Mouse (Mus musculus): ENCODE results near the gene Tanc1.

The Tanc1 gene

GRCm38 (mm10) chr2:59791596-59791995 lies 179.8 kb downstream of the Tanc1 start:
- DNase-seq (ENCODE audit: low read depth, low spot score): no peak

DNA sequence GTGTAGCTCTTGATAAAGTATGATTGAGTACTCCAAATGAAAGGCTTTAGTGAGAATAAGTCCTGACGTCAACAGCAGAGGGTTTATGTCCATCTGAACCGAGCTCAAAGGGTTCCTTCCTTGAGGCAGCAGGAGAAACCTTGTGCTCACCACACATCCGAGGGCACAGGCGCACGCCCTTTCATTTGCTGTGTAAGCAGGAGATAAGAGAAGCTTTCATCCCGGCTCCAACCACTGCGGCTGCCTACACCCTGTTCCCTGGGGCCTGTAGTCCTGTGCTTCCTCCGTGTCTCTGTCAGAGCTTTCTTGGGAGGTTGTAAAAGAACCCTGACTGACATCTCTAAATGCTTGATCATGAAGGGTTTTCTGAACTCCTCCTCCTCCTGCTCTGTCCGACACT lies 181.5 kb downstream of the Tanc1 start:
- no peak for DNase-seq (ENCODE audit: low read depth, low spot score)

DNA sequence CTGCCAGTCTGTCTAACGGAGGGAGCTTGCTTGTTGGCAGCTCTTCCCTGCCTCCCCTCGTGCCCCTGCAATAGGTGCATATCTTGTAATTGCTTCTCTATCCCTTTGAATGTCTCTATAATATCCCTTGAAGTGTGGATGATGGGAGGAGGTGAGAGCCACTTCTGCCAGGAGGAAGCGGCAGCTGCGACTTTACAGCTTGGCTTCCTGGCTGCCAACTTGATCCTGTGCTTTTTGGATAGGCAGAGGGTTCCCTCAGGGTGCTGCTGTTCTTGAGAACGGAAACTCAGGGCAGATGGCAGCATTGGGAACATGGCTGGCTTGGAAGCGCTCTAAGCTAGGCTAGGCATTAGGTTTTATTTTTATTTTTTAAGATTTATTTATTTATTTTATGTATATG lies 183.0 kb downstream of the Tanc1 start:
- no peak for DNase-seq (ENCODE audit: low read depth, low spot score)

DNA sequence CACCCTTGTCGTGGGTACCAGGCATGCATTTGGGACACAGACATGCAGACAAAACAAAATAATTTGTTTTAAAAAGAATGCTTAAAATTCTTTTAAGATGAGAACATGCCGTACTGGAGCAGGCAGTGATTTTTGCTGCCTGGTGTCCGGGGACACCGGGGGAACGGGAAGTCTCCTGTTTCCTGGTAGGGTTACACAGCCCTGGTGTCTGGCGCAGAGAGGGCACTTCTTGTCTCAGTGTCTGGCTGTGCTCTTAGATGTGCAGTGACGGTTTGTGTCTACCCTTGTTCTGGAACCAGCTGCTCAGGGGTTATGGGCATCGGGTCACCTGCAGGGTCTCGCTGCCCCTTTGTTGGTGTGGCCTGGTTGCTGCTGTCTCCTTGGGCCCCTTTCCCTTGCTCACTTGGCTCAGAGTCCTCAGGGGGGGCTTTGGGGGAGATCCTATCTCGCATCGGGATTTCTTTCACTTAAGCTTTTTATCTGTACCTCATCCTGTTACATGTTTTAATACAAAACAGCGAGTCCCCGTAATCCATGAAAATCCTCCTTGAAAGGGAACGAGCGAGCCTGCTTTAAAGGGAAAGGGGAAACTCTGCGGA lies 187.2 kb downstream of the Tanc1 start:
- no peak for DNase-seq (ENCODE audit: low read depth, low spot score)

GRCm38 (mm10) chr2:59799572-59799971 lies 187.7 kb downstream of the Tanc1 start:
- DNase-seq (ENCODE audit: low read depth, low spot score): no peak

DNA sequence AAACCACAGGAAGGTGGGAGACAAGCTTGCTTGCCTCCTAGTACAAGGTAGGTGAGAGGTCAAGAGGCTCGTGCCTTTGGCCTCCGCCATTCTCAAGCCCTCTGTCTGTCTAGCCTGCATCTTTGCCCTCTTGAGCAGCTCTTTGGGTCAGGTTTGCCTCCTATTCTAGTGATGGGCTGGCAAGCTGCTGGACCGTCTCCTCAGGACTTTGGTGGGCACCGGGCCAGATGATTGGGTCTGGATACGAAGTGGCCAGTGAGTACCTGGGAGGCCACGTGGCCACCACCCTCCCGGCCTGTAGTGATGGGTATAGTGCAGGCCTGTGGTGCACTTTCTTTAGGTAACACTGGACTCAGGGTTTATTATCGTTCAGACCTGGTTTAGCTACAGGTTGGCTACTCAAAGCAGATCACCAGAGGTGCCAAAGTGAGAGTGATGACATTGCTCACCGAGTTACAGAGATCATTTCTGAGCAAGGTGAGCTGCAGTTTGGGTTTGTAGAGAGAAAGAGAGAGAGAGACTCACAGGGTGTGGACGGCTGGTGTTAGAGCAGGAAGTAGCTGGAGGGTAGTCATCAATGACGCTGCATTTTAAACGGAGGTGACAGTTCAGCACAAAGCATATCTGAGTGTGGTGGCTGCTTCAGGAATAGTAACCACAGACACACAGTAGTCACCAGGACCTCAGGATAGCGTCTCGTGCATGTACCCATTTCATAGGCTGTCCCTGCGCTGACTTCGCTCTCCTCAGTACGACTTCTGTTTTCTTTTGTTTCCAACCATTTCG lies 188.8 kb downstream of the Tanc1 start:
- no peak for DNase-seq (ENCODE audit: low read depth, low spot score)

DNA sequence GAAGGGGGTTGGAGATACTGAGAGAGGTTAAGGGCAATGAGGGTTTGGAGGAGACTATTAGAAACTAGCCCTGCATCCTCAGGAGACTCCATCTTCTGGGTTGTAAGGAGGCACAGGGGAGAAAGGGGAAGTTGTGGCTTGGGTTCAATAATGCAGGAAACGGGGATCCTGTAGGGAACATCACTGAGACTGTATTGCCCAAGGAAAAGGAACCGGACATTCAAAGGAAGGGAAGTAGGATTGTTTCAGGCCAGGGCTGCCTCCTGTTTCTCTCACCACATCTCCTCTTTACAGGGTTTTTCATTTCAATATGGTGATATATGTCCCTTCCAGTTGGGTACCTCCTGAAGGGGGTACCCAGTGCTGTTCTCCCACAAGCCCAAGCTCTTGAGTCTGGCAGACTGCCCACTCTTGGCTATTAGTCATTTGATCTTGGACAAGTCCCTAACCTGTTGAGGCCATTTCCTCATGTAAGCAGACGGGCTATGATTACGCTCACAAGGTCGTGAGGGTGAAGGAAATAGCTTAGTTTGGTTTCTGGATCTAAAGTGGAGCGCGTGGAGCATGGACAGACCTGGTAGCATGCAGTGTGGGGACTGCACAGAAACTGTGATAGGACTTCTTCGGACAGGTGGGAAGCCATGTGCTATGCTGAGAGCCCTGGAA lies 191.0 kb downstream of the Tanc1 start:
- no peak for DNase-seq (ENCODE audit: low read depth, low spot score)

GRCm38 (mm10) chr2:59805595-59805994 lies 193.8 kb downstream of the Tanc1 start:
- no peak for DNase-seq (ENCODE audit: low read depth, low spot score)

DNA sequence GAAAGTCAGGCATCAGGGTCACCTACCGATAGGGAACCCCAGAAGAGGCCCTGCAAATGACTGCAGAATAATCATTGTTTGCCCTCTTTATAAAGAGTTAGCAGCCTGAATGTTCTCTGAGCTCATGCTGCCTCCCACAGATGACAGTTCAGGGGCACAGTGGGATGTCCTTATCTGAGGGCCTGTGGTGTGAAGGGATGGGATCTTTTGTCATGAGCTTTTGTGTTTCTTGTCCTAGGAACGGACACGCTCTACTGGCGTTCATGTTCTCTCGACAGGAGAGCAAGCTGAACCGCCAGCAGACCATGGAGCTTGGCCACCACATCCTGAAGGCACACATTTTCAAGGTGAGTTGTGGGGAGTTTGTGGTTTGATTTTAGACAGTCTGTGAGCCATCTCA lies 194.2 kb downstream of the Tanc1 start:
- no peak for DNase-seq (ENCODE audit: low read depth, low spot score)

GRCm38 (mm10) chr2:59808608-59809007 lies 196.8 kb downstream of the Tanc1 start:
- DNase-seq (ENCODE audit: low read depth, low spot score): no peak

- no peak for DNase-seq (ENCODE audit: low read depth, low spot score)
Observed at GRCm38 (mm10) chr2:59810039-59810438, 198.2 kb downstream of the Tanc1 start.

DNA sequence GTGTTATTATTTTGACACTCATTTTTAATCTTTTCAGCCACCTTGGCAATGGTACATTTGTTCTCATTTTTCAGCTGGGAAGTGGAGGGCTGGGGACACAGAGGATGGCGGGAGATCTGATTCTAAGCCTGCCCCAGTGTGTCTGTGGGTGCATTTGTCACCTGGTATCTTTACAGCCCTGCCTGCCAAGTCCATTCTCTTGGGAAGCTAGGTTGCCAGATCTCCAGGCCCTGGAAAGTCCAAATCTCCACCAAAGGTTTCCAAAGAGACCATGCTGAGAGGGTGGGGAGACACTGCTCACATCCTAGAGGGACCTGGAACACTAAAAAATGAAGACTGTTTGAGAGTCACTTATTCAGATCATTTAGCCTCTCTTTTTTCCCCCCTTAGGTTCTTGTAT lies 199.4 kb downstream of the Tanc1 start:
- no peak for DNase-seq (ENCODE audit: low read depth, low spot score)

DNA sequence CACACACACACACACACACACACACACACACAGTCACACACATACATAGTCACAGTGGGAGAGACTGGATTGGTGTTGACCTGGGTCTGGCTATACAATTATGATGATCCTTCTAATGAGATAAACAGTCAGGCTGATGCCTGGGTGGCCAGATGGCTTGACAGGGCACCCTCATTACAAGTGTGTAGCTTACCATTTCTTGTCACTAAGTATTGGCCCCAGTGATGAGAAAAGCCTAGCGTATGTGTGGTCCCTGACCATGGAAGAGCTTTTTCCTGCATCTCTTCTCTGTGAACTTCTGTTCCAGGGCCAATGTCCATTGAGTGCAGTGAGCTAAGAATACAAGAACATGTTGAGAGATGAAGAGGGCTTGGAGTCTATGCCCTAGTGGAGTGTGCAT lies 200.8 kb downstream of the Tanc1 start:
- DNase-seq (ENCODE audit: low read depth, low spot score): no peak

DNA sequence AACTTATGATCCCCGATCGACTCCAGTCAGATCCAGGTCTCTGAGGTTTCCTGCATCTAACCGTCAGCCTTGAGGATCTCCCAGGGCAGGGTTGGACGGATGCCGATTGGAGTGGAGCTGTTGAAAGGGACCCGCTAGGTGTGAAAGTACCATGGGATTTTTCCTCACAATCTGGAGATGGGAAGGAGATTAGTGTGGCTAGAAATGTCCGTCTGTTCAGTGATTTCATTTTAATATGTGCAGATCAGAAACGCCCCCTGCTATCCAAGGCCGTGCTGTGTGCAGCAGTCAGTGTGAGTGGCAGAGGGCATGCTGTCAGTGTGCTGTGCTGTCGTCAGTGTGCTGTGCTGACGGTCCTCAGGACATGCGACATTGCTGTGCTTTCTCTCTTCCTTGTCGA lies 201.6 kb downstream of the Tanc1 start:
- no peak for DNase-seq (ENCODE audit: low read depth, low spot score)

DNA sequence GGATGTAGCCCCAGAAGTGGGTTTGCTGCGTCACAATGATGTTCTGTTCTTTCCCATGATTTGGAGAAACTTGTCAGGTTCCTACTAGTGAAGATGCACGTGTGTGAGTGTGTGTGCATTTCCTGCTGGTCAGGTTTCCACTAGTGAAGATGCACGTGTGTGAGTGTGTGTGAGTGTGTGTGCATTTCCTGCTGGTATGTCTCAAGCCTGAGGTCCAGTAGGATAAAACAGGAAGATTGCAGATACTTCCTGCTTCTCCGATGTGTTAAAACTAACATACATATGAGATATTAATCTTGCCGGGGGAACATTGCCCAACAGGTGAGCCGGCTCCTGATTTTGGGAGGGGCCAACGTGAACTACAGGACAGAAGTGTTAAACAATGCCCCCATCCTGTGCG lies 203.2 kb downstream of the Tanc1 start:
- DNase-seq (ENCODE audit: low read depth, low spot score): no peak

DNA sequence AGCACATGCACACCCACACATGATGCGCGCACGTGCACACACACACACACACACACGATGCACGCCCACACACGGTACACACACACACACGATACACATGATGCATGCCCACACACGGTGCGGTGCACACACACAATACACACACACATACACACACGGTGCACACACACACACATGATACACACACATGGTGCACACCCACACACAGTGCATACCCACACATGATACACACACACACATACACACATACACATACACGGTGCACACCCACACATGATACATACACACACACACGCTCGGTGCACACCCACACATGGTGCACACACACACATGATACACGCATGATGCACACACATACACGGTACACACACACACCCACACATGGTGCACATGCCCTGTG lies 206.8 kb downstream of the Tanc1 start:
- no peak for DNase-seq (ENCODE audit: low read depth, low spot score)

DNA sequence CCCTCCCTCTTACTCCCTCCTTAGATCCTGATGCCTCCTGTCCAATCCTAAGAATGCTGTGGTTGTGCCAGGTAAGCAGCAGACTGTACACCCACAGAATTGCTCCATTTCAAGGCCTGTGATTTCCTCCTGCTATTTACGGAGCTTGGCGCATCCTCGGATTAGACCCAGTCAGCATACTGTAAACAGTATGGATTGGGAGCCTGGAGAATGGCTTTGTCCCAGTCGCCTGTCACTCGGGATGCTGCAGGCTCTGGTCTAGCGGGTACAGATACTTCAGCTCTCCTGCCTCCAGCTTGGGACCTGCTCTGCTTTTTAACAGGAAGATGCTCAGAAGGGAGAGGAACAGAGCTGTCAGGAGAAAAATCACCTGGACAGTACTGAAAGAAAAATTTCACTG lies 207.6 kb downstream of the Tanc1 start:
- no peak for DNase-seq (ENCODE audit: low read depth, low spot score)

- no peak for DNase-seq (ENCODE audit: low read depth, low spot score)
Observed at GRCm38 (mm10) chr2:59820088-59820487, 208.2 kb downstream of the Tanc1 start.

DNA sequence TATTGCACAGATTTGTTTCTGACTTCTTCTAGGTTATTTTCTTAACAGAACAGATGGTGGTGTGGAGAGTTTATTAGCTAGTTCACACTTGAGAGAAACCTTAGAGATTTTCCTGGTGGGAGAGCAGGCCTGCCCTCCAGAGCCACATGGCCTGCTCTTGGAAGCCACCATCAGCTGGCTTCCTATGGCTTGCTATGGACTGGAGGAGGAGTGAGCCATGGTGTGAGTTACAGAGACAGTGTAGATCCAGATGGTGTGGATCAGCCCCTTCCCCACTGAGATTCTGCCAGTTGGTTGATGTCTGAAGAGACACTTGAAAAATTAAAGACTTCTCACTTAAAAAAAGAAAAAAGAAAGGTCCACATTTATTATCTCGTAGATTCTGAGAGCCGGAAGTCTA lies 209.2 kb downstream of the Tanc1 start:
- DNase-seq (ENCODE audit: low read depth, low spot score): no peak

GRCm38 (mm10) chr2:59824289-59824688 lies 212.4 kb downstream of the Tanc1 start:
- no peak for DNase-seq (ENCODE audit: low read depth, low spot score)

- DNase-seq (ENCODE audit: low read depth, low spot score): no peak
Observed at GRCm38 (mm10) chr2:59825380-59825779, 213.5 kb downstream of the Tanc1 start.

DNA sequence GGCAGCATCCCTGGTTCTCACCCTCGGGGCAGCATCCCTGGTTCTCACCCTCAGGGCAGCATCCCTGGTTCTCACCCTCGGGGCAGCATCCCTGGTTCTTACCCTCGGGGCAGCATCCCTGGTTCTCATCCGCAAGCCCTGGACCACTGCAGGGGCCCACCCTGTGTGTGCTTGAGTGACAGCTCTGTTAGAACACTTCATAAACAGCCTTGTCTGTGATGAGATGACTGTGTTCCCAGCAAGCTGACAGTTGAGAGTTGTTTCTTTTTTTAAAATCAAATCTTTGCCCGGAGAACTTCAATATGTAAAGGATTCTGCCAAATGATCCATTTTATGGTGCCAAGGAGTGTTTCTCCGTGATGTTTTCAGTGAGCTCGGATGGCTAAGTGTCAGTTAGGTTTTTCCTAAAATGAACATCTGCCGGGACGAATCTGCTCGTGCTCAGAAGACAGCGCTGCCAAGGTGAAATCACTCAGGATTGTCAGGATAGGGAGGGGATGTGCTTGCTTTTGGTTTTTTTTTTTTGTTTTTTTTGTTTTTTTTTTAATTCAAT lies 216.3 kb downstream of the Tanc1 start:
- no peak for DNase-seq (ENCODE audit: low read depth, low spot score)

Measured in retina, postnatal 7 days (tissue).